Mouse (Mus musculus): ENCODE measurements at regions not wholly inside any gene's neighbourhood (a gene's known extent, or its start where the extent isn't known, plus 50 kb on each side); places are given as distances from the start of the nearest gene placed in this dataset.
"Not testable (repeated sequence)": the region's sequence is repeated elsewhere in the genome, so short reads cannot be mapped to it uniquely, and the experiment has no call there.

DNA sequence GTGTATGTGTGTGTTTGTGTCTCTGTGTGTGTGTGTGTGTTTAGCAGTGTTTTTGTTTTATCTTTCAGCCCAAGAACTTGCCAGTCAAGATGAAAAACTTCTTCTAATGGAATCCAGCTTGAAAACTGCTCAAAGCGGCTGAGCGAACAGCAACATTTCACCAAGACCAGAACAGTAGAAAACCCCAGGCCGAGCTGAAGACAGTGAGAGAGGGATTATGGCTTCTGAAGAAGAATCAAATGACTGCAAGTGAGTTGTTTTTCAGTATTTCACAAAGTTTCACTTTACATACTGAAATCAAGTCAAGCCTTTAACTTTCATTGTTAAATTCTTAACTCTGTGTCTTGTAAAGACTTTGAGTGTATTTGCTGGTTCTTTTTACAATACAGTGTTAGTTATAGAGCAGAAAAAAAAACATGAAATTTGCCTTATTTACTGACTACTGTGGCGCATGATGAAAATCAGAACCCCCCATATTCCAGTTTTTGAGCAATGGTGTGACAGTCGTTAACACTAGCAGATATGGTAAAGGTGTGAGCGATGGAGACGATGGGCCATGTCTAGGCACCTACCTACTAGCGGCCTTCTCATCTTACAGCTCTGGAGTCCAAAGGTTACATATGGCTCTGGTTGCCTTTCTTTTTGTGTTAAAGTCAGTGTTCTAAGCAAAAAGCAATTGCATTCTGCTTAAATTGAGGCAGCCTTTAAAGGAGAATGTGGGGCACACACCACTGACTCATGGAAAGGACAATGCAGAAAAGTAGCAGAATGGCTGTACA, 357.0 kb downstream of the Gm8797 start:
- no peak for ATAC-seq (ENCODE audit: poor library complexity, severe bottlenecking)

DNA sequence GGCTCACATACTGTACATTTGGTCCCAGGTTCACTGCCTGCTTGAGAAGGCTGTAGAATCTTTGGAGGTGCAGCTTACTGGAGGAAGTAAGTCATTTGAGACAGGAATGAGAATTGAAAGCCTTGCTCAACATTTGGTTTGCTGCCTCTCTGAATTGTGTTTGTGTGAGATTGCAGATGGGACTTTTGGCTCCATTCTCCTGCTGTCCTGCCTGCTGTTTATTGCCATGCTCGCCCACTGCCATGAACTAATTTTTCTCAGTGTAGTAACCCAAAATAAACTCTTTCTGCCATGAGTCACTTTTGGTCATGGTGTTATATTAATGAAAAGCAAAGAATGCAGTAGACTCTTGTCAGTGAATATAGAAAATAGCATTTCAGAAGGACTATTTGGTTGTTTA, 368.1 kb downstream of the Gm8797 start:
- ATAC-seq (ENCODE audit: poor library complexity, severe bottlenecking): no peak

DNA sequence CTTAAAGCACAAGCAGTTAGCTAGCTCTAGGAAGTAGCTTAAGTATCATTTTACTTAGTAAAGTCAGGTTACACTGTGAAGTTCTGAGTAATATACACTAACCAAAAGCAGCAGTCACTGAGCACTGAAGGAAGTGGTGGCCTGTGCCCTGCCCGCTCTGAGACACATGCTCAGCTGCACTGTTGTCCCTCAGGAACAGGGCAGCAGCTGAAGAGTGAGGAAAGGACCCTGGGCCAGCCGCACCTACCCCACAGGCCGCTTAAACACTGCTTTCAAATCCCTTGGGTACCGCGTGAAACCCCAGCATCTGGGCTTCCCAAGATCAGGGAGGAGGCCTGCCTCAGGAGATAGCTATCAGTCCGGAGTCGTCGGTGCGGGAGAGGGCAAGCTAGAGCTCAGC, 385.1 kb downstream of the Gm8797 start:
- not testable (repeated sequence) for ATAC-seq (ENCODE audit: poor library complexity, severe bottlenecking)

DNA sequence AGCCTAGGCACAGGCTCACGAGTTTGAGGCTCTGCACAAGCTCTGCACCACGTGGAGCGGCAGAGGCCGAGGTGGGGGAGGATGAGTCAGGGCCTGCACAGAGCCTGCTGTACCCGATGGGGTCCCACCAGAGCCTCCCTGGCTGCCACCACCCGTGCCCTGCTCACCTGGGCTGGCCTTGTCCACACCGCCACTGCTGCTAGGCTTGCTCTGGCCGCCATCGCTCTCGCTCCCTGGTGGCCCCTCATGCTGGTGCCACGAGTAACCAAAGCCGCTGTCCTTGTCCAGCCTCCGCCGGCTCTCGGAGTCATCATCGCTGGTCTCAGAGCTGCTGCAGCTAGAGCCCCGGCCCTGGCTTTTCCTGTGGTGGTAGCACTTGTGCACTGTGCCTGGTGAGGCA, 386.8 kb downstream of the Gm8797 start:
- 0 out of 2 replicates have a peak, but pooled peaks have one; percentile 18 for ATAC-seq (ENCODE audit: poor library complexity, severe bottlenecking)

DNA sequence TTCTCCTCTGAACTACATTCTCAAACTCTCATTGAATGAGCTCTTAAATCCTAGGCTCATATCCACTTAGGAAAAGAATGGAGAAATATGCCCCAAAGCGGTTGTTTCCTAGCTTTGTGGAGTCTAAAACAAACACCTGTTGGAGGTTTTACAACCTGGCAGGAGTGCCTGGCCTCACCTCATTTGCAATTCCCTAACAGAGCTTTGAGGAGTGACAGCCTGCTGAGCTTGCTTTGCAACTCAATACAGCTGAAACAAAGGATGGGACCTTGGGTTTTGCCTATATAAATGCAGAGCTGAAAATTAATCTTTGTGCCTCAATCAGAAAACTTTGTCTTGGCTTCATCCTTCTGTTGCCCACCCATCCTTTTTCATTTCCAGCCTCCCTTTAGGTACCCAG, 423.2 kb downstream of the Gm8797 start:
- ATAC-seq (ENCODE audit: poor library complexity, severe bottlenecking): no peak

DNA sequence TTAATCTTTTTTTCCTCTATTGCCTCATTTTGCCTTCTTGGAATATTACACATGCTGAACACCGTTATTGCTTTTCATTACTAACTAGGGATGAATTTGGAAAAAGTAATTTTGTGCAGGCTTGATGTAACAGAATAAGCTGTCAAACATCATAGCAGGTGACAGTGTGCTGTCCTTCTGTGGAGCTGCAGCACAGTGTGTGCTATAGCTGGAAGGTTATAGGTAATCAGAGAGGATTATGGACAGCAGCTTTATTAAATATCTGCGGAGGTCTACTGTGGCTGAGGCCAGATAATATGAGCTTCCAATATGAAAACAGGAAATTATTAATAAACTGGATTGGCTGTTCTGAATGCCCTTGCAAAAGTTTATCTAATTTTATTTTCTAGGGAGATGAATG, 431.9 kb downstream of the Gm8797 start:
- no peak for ATAC-seq (ENCODE audit: poor library complexity, severe bottlenecking)

DNA sequence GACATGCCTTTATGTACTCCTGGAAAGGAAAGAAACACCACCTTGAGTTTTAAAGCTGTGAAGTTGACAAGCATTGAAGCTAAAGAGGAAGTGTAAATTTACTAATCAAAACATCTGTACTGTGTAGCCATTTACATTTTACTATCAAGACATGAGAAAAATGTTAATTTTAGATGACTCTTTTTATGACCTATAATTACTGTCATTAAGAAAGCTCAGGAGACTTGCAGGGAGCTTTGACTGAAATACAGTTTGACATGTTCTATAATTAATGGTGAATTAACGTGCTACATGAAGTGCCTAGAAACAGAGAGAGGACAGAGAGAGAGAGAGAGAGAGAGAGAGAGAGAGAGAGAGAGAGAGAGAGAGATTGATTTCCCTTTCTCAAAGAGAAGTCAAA, 432.8 kb downstream of the Gm8797 start:
- ATAC-seq (ENCODE audit: poor library complexity, severe bottlenecking): no peak

DNA sequence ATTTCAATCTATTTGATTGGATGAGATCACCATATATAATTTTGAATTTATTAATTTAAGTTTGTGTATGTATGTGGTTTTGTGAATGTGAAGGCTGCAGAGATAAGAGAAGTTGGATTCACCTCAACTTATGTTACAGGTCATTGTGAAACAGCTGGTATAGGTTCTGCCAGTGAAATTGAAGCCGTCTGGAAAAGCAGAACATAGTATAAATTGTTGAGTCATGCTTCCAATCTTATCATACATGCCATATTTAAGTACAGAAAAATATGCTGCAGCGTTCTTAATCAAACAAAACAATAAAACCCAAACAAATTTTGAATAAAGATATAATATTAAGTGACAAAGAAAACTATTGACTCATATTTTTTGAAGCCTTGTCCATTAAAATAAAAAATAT, 415.6 kb downstream of the 1700008P02Rik start:
- no peak for ATAC-seq (ENCODE audit: poor library complexity, severe bottlenecking)

DNA sequence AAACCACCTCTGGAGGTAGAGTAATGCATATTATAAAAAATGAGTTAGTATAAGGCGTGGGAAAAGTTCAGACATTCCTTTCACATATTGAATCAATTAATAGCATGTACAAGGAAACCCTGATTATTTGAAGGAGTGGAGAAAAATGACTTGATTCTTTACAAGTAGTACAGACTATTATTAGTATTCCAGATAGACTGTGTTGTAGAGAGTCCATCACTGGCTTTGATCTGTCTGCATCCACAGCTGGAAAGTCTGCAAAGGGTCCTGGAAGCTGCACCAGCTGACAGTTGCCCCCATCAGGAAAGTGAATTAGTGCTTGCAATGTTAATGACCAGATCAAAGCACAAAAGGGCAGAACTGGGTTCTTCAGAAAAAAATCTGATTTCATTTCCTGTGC, 391.6 kb downstream of the 1700008P02Rik start:
- ATAC-seq (ENCODE audit: poor library complexity, severe bottlenecking): no peak
